Mouse (Mus musculus) adrenal gland, postnatal 0 days (tissue): ENCODE measurements around the gene Zscan4-ps1. TPM values are rescaled to one million over a fixed set of nuclear protein-coding genes. Genes with fewer than 3 reads are reported as not detected.

ENCODE experiments used
- polyA plus RNA-seq: library from polyadenylated mRNA; unstranded; fragments of >200 nt; fragmentation: Nextera tagmentation; extraction: Ambion mirVana; gene quantifications from 2 replicates; pipeline ENCODE4 v1.2.1, GENCODE M21; 2015

Zscan4-ps1 gene
- not detected in 2 replicates for polyA plus RNA-seq

DNA sequence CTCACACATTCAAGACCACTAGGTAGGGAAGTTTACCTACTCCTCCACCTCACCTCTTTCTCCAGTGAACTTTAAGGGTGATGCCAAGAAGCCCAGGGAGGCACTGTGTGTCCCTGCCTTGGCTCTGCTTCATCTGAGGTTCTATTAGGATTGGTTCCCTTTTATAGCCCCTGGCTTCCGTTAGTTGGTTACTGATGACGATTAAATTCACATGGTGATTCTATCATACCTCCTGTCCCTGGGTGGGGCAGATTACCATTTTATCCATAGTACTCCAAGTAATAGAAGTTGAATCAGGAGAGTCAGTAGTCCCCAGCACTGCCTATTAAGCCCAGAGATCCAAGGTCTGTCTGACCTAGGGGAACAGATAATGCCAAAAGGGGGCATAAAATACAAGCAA is at the start of gene Zscan4-ps1:
Gene Zscan4-ps1 (minus strand): TSS at position 101 of the 400 bp plus-strand sequence.

Other genes starting within 250 kb of the Zscan4-ps1 start
- gene Zscan4b, start 164.6 kb downstream of the Zscan4-ps1 start, polyA plus RNA-seq, result not detected in 2 replicates
- gene Zscan4c, start 63.9 kb downstream of the Zscan4-ps1 start, polyA plus RNA-seq, result not detected in 2 replicates
- not detected in 2 replicates for gene Zscan4d, start 96.5 kb upstream of the Zscan4-ps1 start, polyA plus RNA-seq
- not detected in 2 replicates for gene Zscan4e, start 241.0 kb upstream of the Zscan4-ps1 start, polyA plus RNA-seq